Mouse (Mus musculus): ENCODE measurements around the gene Fas. TPM values are rescaled to one million over a fixed set of nuclear protein-coding genes. Genes with fewer than 3 reads are reported as not detected.

The Fas gene
- 2.4 and 4.3 TPM in 2 replicates for polyA plus RNA-seq (2015; fragmentation: Nextera tagmentation; extraction: Ambion mirVana)

- Histone ChIP-seq H3K9ac (peak within 1 kb of the TSS; percentile 61), H3K27me3 (peaks cover 9% of the 10 kb centered on the region), H3K9me3 (no peaks in the 10 kb centered on the region), H3K4me1 (peaks cover 10% of the 10 kb centered on the region), H3K36me3 (no peaks in the 10 kb centered on the region), H3K4me3 (peak within 1 kb of the TSS; percentile 50), H3K27ac (no peak within 1 kb of the TSS), H3K4me2 (replicated peaks) (peak within 1 kb of the TSS; percentile 85)
- WGBS, result 6% methylated on average over 17 of the region's 19 CpGs
- ATAC-seq (ENCODE audit: low FRiP score, low read depth), result peak; percentile 91
Measured at GRCm38 (mm10) chr19:34289948-34290789, at the start of gene Fas. Gene Fas (plus strand): TSS chr19:34290666.

- WGBS, result 71% methylated on average over 15 of the region's 15 CpGs
- Histone ChIP-seq H3K9me3 (no peaks in the 10 kb centered on the region), H3K36me3 (peaks cover 24% of the 10 kb centered on the region), H3K4me1 (no peaks in the 10 kb centered on the region), H3K4me2 (replicated peaks) (no peak overlapping the region), H3K27me3 (no peaks in the 10 kb centered on the region), H3K9ac (no peak overlapping the region), H3K4me3 (no peak overlapping the region), H3K27ac (no peak overlapping the region)
- ATAC-seq (ENCODE audit: low FRiP score, low read depth), result no peak
Measured at GRCm38 (mm10) chr19:34241247-34241915, 49.1 kb upstream of the Fas start.

- no peak for ATAC-seq (ENCODE audit: low FRiP score, low read depth)
- H3K4me2 ChIP-seq (replicated peaks), result no peak overlapping the region
- no peaks in the 10 kb centered on the region for H3K27me3 ChIP-seq
- no peaks in the 10 kb centered on the region for H3K9me3 ChIP-seq
- no peak overlapping the region for H3K4me3 ChIP-seq
- H3K36me3 ChIP-seq, result peaks cover 14% of the 10 kb centered on the region
- no peak overlapping the region for H3K27ac ChIP-seq
- no peaks in the 10 kb centered on the region for H3K4me1 ChIP-seq
- H3K9ac ChIP-seq, result no peak overlapping the region
Measured at GRCm38 (mm10) chr19:34242925-34243324, 47.5 kb upstream of the Fas start.

- Histone ChIP-seq H3K4me3 (no peak overlapping the region), H3K36me3 (peaks cover 8% of the 10 kb centered on the region; the same call in 1 of the 2 replicates), H3K9ac (no peak overlapping the region), H3K27me3 (no peaks in the 10 kb centered on the region), H3K9me3 (no peaks in the 10 kb centered on the region), H3K4me2 (replicated peaks) (no peak overlapping the region), H3K27ac (no peak overlapping the region), H3K4me1 (no peaks in the 10 kb centered on the region)
- WGBS, result 17% methylated on average over 6 of the region's 6 CpGs
- peak; percentile 33; the same call in 1 of the 2 replicates for ATAC-seq (ENCODE audit: low FRiP score, low read depth)
Measured at GRCm38 (mm10) chr19:34244056-34244455, 46.4 kb upstream of the Fas start.

GRCm38 (mm10) chr19:34248558-34248957, 41.9 kb upstream of the Fas start:
- no peaks in the 10 kb centered on the region for H3K36me3 ChIP-seq
- no peak overlapping the region for H3K9ac ChIP-seq
- H3K9me3 ChIP-seq, result no peaks in the 10 kb centered on the region
- no peak overlapping the region for H3K4me2 ChIP-seq (replicated peaks)
- H3K27me3 ChIP-seq, result no peaks in the 10 kb centered on the region
- WGBS, result 81% methylated on average over 5 of the region's 5 CpGs
- no peak overlapping the region for H3K4me3 ChIP-seq
- no peak overlapping the region for H3K27ac ChIP-seq
- ATAC-seq (ENCODE audit: low FRiP score, low read depth), result no peak
- H3K4me1 ChIP-seq, result no peaks in the 10 kb centered on the region

GRCm38 (mm10) chr19:34250621-34251020, 39.8 kb upstream of the Fas start:
- Histone ChIP-seq H3K9me3 (no peaks in the 10 kb centered on the region), H3K4me3 (no peak overlapping the region), H3K4me2 (replicated peaks) (no peak overlapping the region), H3K36me3 (no peaks in the 10 kb centered on the region), H3K27ac (no peak overlapping the region), H3K9ac (no peak overlapping the region), H3K27me3 (no peaks in the 10 kb centered on the region), H3K4me1 (peaks cover 16% of the 10 kb centered on the region)
- no peak for ATAC-seq (ENCODE audit: low FRiP score, low read depth)
- WGBS, result 64% methylated on average over 4 of the region's 4 CpGs

GRCm38 (mm10) chr19:34251900-34252299, 38.6 kb upstream of the Fas start:
- H3K9me3 ChIP-seq, result no peaks in the 10 kb centered on the region
- H3K9ac ChIP-seq, result no peak overlapping the region
- H3K4me2 ChIP-seq (replicated peaks), result no peak overlapping the region
- no peaks in the 10 kb centered on the region for H3K27me3 ChIP-seq
- 77% methylated on average over 2 of the region's 2 CpGs for WGBS
- H3K4me3 ChIP-seq, result no peak overlapping the region
- H3K36me3 ChIP-seq, result no peaks in the 10 kb centered on the region
- no peak for ATAC-seq (ENCODE audit: low FRiP score, low read depth)
- H3K4me1 ChIP-seq, result peaks cover 17% of the 10 kb centered on the region
- no peak overlapping the region for H3K27ac ChIP-seq

- Histone ChIP-seq H3K4me3 (no peak overlapping the region), H3K4me2 (replicated peaks) (no peak overlapping the region), H3K9ac (no peak overlapping the region), H3K36me3 (no peaks in the 10 kb centered on the region), H3K27me3 (no peaks in the 10 kb centered on the region), H3K9me3 (no peaks in the 10 kb centered on the region), H3K4me1 (peaks cover 17% of the 10 kb centered on the region), H3K27ac (no peak overlapping the region)
- WGBS, result 56% methylated on average over 9 of the region's 9 CpGs
- ATAC-seq (ENCODE audit: low FRiP score, low read depth), result no peak
Measured at GRCm38 (mm10) chr19:34252450-34252849, 38.0 kb upstream of the Fas start.

- Histone ChIP-seq H3K4me1 (peaks cover 17% of the 10 kb centered on the region), H3K36me3 (no peaks in the 10 kb centered on the region), H3K27me3 (no peaks in the 10 kb centered on the region), H3K4me3 (peak overlapping the region; percentile 21), H3K9me3 (no peaks in the 10 kb centered on the region), H3K27ac (peak overlapping the region; percentile 15; the same call in 1 of the 2 replicates), H3K4me2 (replicated peaks) (peak overlapping the region; percentile 41), H3K9ac (no peak overlapping the region)
- 46% methylated on average over 14 of the region's 14 CpGs for WGBS
- ATAC-seq (ENCODE audit: low FRiP score, low read depth), result no peak
Measured at GRCm38 (mm10) chr19:34254101-34254879, 36.2 kb upstream of the Fas start.

- no peaks in the 10 kb centered on the region for H3K9me3 ChIP-seq
- ATAC-seq (ENCODE audit: low FRiP score, low read depth), result peak; percentile 88
- H3K4me2 ChIP-seq (replicated peaks), result peak within 1 kb of the TSS; percentile 41
- 31% methylated on average over 16 of the region's 16 CpGs for WGBS
- no peaks in the 10 kb centered on the region for H3K27me3 ChIP-seq
- peak within 1 kb of the TSS; percentile 15; the same call in 1 of the 2 replicates for H3K27ac ChIP-seq
- no peak within 1 kb of the TSS for H3K9ac ChIP-seq
- peaks cover 17% of the 10 kb centered on the region for H3K4me1 ChIP-seq
- no peaks in the 10 kb centered on the region for H3K36me3 ChIP-seq
- H3K4me3 ChIP-seq, result peak within 1 kb of the TSS; percentile 21
Measured at GRCm38 (mm10) chr19:34254880-34255681, 35.4 kb upstream of the Fas start, which contains the start of gene Acta2. Gene Acta2 (minus strand): TSS chr19:34255590.

GRCm38 (mm10) chr19:34256149-34256548, 34.3 kb upstream of the Fas start:
- Histone ChIP-seq H3K4me2 (replicated peaks) (no peak overlapping the region), H3K27ac (no peak overlapping the region)

More at GRCm38 (mm10) chr19:34256149-34256548, 34.3 kb upstream of the Fas start:
- H3K9ac ChIP-seq, result no peak overlapping the region
- peaks cover 17% of the 10 kb centered on the region for H3K4me1 ChIP-seq
- no peaks in the 10 kb centered on the region for H3K9me3 ChIP-seq
- H3K27me3 ChIP-seq, result no peaks in the 10 kb centered on the region
- H3K36me3 ChIP-seq, result no peaks in the 10 kb centered on the region
- no peak overlapping the region for H3K4me3 ChIP-seq
- WGBS, result 67% methylated on average over 5 of the region's 5 CpGs
- ATAC-seq (ENCODE audit: low FRiP score, low read depth), result no peak

Measured in limb, embryonic 13.5 days (tissue).